Mouse (Mus musculus) E14TG2a.4 (cell line): ENCODE data around the gene Nbeal2.
A peak's percentile ranks its signal among the peaks of the same experiment; 100 is the strongest.

Experiments
- H3K27me3 ChIP-seq: 2 replicates; pipeline ENCODE4 v1.6.1; 2014; ENCODE audit warnings: low read length, control low read depth; ENCODE audit not compliant: insufficient read depth
- H3K36me3 ChIP-seq: 2 replicates; pipeline ENCODE4 v1.6.1; 2014; ENCODE audit warnings: low read length, control low read depth; ENCODE audit not compliant: insufficient read depth
- H3K4me1 ChIP-seq: replicated peaks from 2 replicates; pipeline ENCODE4 v1.6.1; 2014; ENCODE audit warnings: low read depth, low read length, control low read depth
- H3K4me3 ChIP-seq: replicated peaks from 2 replicates; pipeline ENCODE4 v1.5.1; 2014; ENCODE audit warnings: mild to moderate bottlenecking, low read length
- H3K9me3 ChIP-seq: 2 replicates; pipeline ENCODE4 v1.6.1; 2014; ENCODE audit warnings: low read length, control low read depth
- CTCF ChIP-seq: conservative IDR thresholded peaks from 2 replicates; pipeline ENCODE4 v1.5.1; 2014; ENCODE audit warnings: low read length
- NANOG ChIP-seq: IDR thresholded peaks from 2 replicates; pipeline ENCODE4 v1.6.1; 2014; ENCODE audit warnings: borderline replicate concordance, low read length, mixed read lengths
- POU5F1 ChIP-seq: IDR thresholded peaks from 2 replicates; pipeline ENCODE4 v1.6.1; 2014; ENCODE audit warnings: low read length, borderline replicate concordance

Nbeal2 gene

DNA sequence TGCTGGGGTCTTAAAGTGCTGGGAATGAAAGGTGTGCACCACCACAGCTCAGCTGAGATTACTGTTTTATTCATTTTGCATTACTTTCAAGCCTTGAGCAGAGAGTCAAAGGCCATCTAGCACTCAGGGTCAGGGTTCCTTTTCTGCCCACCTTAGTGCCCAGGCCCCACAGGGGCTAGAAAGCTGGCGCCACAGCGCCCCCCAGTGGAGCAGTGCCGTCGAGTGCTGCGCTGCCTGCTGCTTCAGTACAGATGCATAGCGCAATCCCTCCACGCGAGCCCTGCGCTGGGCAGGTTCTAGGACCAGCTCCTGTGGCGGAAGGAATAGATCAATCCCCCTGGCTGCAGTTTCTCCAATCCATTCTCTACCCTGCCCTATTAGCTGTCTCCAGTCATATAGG lies 22.8 kb downstream of the Nbeal2 start:
- TF ChIP-seq NANOG = no peak
- TF ChIP-seq CTCF = peak; percentile 84
- Histone ChIP-seq H3K4me1 (peaks cover 69% of the 10 kb centered on the region), H3K4me3 (peak overlapping the region; percentile 80), H3K36me3 (peaks cover 72% of the 10 kb centered on the region), H3K27me3 (peaks cover 50% of the 10 kb centered on the region), H3K9me3 (no peaks in the 10 kb centered on the region)

- Histone ChIP-seq H3K4me1 (peaks cover 70% of the 10 kb centered on the region), H3K9me3 (no peaks in the 10 kb centered on the region), H3K27me3 (peaks cover 55% of the 10 kb centered on the region), H3K4me3 (no peak overlapping the region), H3K36me3 (peaks cover 72% of the 10 kb centered on the region)
- no peak for TF ChIP-seq NANOG
- no peak for TF ChIP-seq POU5F1
- no peak for TF ChIP-seq CTCF
Measured at GRCm38 (mm10) chr9:110630171-110630570, 23.8 kb downstream of the Nbeal2 start.

DNA sequence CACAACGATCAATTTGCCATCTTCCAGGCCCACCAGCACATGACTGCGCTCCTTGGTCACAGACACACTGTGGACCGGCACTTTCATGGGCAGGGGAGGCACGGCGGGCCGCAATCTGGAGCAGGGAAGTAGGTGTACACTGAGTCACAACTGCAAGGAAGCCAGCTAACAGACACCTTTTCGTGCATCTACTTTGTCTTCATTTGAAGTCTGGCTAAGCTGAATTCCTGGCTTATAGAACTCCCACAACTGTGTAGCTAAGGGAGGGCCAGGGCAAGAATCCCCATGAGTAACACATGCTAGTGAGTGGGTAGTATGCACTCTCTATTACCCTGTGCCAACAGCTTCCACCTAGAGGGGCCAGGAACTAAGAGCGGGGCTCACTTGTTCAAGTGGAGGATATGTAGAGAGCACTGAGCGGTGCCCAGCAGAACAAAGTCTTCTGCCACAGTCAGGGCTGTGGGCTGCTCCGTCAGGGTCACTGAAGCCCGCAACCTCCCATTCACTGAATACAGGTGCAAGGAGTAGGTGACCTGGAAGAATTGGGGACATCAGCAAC lies 28.5 kb downstream of the Nbeal2 start:
- Histone ChIP-seq H3K27me3 (peaks cover 22% of the 10 kb centered on the region; the same call in 1 of the 2 replicates), H3K4me1 (peaks cover 70% of the 10 kb centered on the region), H3K4me3 (peak overlapping the region; percentile 84), H3K36me3 (peaks cover 73% of the 10 kb centered on the region), H3K9me3 (no peaks in the 10 kb centered on the region)
- TF ChIP-seq POU5F1 (no peak), NANOG (no peak), CTCF (no peak)

DNA sequence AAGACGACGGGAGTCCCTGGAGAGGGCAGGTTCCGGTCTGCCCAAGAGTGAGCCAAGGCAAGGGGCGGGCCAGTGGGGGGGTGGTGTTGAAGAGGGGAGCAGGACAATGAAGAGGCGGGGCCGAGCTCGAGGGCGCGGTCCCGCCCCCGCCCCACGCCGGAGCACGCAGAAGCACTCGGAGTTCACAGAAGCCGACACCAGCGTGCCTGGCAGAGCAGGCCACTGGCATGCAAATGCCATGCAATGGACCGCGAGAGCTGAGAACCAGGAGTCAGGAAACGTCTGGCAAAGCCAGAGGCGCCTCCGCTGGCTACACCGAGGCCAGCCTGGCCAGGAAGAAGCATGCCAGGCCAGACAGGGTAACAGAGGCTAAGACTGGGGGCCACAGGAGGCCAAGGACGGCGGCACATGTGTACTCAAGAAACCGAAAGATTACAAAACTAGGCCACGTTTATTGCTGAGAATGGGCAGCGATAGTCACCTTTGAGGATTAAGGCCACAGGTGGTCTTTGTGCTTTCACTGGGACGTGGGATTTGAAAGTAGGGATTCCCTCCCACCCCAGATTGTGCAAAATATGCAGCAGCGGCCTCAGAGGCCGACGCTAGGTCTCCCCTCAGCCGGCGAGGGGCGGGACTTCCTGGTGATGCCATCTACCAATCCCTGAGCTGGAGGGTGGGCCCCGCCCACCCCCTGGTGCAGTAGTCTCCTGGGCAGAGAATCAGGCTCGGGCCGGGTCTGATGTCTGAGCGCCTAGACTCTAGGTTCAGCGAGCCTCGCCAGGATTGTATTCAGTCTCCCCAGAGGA lies 29.4 kb downstream of the Nbeal2 start, which contains the start of gene Nradd:
Gene Nradd, minus strand, starts transcription at position 92 of the 806 bp plus-strand sequence.
- TF ChIP-seq NANOG (no peak), CTCF (no peak), POU5F1 (no peak)

DNA sequence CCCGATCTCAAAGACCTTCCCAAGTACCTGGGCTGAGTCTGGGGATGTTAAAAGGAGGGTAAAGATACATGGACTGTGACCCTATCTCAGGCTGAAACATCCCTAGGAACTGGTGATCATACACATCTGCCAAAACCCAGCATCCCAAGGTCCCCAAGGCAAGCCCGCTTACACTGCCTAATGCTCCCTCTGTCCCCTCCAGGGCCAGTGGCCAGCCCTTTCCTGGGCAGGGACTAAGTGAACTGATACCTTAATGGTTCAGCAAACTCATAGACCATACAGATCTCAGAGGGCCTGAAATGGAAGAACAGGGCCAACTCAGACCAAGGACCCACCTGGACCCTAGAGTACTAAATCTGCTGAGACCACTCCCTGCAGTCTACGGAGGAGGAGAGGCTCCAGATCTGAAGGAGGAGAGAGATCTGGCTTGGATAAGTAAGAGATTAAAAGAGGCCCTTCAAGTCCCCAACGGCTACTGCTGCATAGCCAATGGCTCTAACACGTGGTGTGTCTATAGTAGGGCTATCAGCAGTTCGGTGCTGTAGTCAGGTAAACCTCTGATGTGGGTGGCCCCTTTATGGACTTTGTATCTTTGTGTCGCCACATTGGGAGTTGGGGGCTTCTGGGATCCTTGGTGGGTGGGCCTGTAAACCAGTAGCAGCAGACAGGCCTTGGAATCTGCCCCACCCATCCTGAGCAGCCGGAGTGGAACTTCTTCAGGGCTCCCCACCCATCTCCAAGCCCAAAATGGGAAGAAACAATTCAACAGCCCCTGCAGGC lies 30.4 kb downstream of the Nbeal2 start:
- H3K36me3 ChIP-seq = peaks cover 74% of the 10 kb centered on the region
- H3K27me3 ChIP-seq = peaks cover 16% of the 10 kb centered on the region; the same call in 1 of the 2 replicates
- no peaks in the 10 kb centered on the region for H3K9me3 ChIP-seq
- TF ChIP-seq NANOG = no peak
- H3K4me1 ChIP-seq = peaks cover 66% of the 10 kb centered on the region
- peak overlapping the region; percentile 84 for H3K4me3 ChIP-seq

More for the DNA sequence above, 29.4 kb downstream of the Nbeal2 start, which contains the start of gene Nradd:
- Histone ChIP-seq H3K4me1 (peaks cover 75% of the 10 kb centered on the region), H3K36me3 (peaks cover 74% of the 10 kb centered on the region), H3K9me3 (no peaks in the 10 kb centered on the region), H3K27me3 (peaks cover 22% of the 10 kb centered on the region; the same call in 1 of the 2 replicates), H3K4me3 (peak within 1 kb of the TSS; percentile 84)

DNA sequence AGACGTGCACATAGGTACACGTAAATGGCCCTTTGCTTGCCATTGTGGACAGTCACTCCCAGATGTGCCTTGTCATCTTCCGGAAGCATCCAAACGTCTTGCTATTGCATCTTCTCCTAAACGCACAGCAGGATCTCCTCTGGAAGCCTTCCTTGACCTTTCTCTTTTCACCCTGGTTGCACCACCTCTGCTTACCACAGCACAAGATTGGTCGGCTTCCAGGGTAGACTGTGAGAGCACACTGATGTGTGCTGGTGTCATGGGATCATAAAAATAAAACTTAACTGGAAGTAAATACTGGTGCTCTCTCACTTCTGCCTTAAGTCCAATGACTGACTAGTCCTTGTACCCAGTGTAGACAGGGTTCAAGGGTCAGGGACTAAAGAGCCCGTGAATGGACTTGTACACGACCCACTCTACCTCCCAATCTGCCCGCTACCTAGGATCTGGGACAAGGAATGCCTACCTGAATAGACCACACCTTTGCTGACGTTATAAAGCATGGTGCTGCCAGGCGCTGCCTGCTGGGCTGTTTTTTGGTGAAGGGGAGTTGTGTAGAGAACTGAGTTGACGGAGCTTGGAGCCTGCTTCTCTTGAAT lies 31.2 kb downstream of the Nbeal2 start:
- H3K4me1 ChIP-seq = peaks cover 62% of the 10 kb centered on the region
- H3K36me3 ChIP-seq = peaks cover 74% of the 10 kb centered on the region
- peaks cover 16% of the 10 kb centered on the region; the same call in 1 of the 2 replicates for H3K27me3 ChIP-seq
- peak overlapping the region; percentile 84; the same call in 1 of the 2 replicates for H3K4me3 ChIP-seq
- no peaks in the 10 kb centered on the region for H3K9me3 ChIP-seq
- TF ChIP-seq CTCF (no peak), POU5F1 (no peak), NANOG (no peak)

GRCm38 (mm10) chr9:110620685-110621084 lies 33.3 kb downstream of the Nbeal2 start:
- Histone ChIP-seq H3K9me3 (no peaks in the 10 kb centered on the region), H3K36me3 (peaks cover 65% of the 10 kb centered on the region), H3K4me3 (no peak overlapping the region), H3K27me3 (0 out of 2 replicates have a peak, but pooled peaks cover under 1% of the 10 kb centered on the region), H3K4me1 (peaks cover 68% of the 10 kb centered on the region)
- TF ChIP-seq CTCF = no peak
- TF ChIP-seq NANOG = no peak
- no peak for TF ChIP-seq POU5F1

- Histone ChIP-seq H3K36me3 (peaks cover 70% of the 10 kb centered on the region), H3K4me1 (peaks cover 68% of the 10 kb centered on the region), H3K27me3 (no peaks in the 10 kb centered on the region), H3K4me3 (no peak overlapping the region), H3K9me3 (no peaks in the 10 kb centered on the region)
- TF ChIP-seq NANOG = no peak
- TF ChIP-seq POU5F1 = no peak
- TF ChIP-seq CTCF = peak; percentile 47
Measured at GRCm38 (mm10) chr9:110620180-110620579, 33.8 kb downstream of the Nbeal2 start.
